Mouse (Mus musculus): Measurements from ENCODE around the gene Kcnf1.

GRCm38 (mm10) chr12:17198621-17199020, 21.9 kb upstream of the Kcnf1 start:
- no peak for TF ChIP-seq CTCF (IDR thresholded peaks at IDR 0.05; ENCODE audit: low read depth, low read length)
- no peak for TF ChIP-seq POLR2A (IDR thresholded peaks at IDR 0.05; ENCODE audit: insufficient read depth, low read length)
- TF ChIP-seq EP300 (IDR thresholded peaks at IDR 0.05; ENCODE audit: insufficient read depth, low read depth, low read length) = no peak

Data from ES-Bruce4 (cell line).